Mouse (Mus musculus) heart, embryonic 16.5 days (tissue): ENCODE measurements at regions not wholly inside any gene's neighbourhood (a gene's known extent, or its start where the extent isn't known, plus 50 kb on each side); places are given as distances from the start of the nearest gene placed in this dataset.

Experiments
- ATAC-seq: fragments of 200-750 bp; cut with Nextera tagmentation; replicated peaks from 2 replicates; pipeline ENCODE4 v1.8.0; 2017; ENCODE audit warnings: moderate number of reproducible peaks; ENCODE audit not compliant: insufficient read depth, low FRiP score; ENCODE audit errors: extremely low read depth
- H3K27ac ChIP-seq: fragments of 300-500 bp; sonication (generic); 2 replicates; pipeline ENCODE4 v1.5.1; 2014; ENCODE audit warnings: mild to moderate bottlenecking, low read length, control low read depth, moderate library complexity
- H3K27me3 ChIP-seq: fragments of 300-500 bp; sonication (generic); 2 replicates; pipeline ENCODE4 v1.6.1; 2014; ENCODE audit warnings: low read length, mixed read lengths; ENCODE audit not compliant: control insufficient read depth, insufficient read depth
- H3K36me3 ChIP-seq: fragments of 300-500 bp; sonication (generic); 2 replicates; pipeline ENCODE4 v1.6.1; 2014; ENCODE audit not compliant: control insufficient read depth, insufficient read depth
- H3K4me1 ChIP-seq: fragments of 300-500 bp; sonication (generic); 2 replicates; pipeline ENCODE4 v1.6.1; 2014; ENCODE audit warnings: low read length, mixed read lengths; ENCODE audit not compliant: control insufficient read depth, insufficient read depth
- H3K4me2 ChIP-seq: fragments of 300-500 bp; sonication (generic); 2 replicates; pipeline ENCODE4 v1.6.1; 2014; ENCODE audit warnings: low read depth, mild to moderate bottlenecking, control low read depth, low read length
- H3K4me3 ChIP-seq: fragments of 300-500 bp; sonication (generic); 2 replicates; pipeline ENCODE4 v1.5.1; 2014; ENCODE audit warnings: mild to moderate bottlenecking, control low read depth, low read length
- H3K9ac ChIP-seq: fragments of 300-500 bp; sonication (generic); 2 replicates; pipeline ENCODE4 v1.6.1; 2014; ENCODE audit warnings: low read length, control low read depth
- H3K9me3 ChIP-seq: fragments of 300-500 bp; sonication (generic); replicated peaks from 2 replicates; pipeline ENCODE4 v1.6.1; 2016; ENCODE audit warnings: low read length; ENCODE audit not compliant: control insufficient read depth
- WGBS: fragments of 180-500 bp; shearing (Covaris S2); extraction: QIAGEN DNeasy Blood & Tissue Kit; methylation state at CpG from one replicate; pipeline ENCODE4 v1.1.7; 2014; 5-methylcytosine and 5-hydroxymethylcytosine counted together

DNA sequence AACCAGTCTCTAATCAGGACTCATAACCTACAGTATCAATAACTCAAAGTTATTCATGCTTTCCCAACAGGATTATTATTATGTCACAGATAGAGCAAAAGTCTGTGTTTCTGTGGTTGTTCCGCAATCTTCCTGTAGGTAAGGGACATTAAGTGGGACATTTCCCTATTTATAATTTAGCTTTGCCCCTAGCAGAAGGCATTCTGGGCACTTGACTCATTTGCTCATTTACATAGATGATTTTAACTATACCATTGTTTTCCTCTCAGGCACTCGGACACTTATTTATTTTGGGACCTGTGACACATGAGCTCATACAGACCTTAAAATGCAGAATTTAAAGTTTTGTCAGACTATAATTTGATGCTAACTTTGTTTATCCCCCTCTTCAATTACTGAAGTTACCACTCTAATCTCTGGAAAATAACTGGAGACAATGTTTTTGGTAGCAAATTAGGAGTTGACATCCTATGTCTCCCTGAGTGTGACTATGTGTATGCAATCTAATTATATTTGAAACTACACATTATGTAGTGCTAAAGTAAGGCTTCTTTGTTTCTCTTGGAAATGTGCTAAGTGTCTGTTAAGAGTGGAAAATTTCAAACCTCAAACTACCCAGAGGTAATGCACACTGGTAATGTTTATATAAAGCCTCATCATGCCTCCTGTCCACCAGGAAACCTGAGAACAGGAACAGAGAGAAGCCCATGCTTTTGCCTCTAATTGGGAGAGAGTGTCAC lies 51.8 kb upstream of the Emcn start:
- Histone ChIP-seq H3K27ac (no peak overlapping the region), H3K4me2 (no peak overlapping the region), H3K4me1 (peaks cover 3% of the 10 kb centered on the region), H3K36me3 (no peaks in the 10 kb centered on the region), H3K9ac (no peak overlapping the region), H3K9me3 (no peaks in the 10 kb centered on the region), H3K4me3 (no peak overlapping the region), H3K27me3 (no peaks in the 10 kb centered on the region)
- no peak for ATAC-seq
- 74% methylated on average over 2 of the region's 2 CpGs for WGBS

DNA sequence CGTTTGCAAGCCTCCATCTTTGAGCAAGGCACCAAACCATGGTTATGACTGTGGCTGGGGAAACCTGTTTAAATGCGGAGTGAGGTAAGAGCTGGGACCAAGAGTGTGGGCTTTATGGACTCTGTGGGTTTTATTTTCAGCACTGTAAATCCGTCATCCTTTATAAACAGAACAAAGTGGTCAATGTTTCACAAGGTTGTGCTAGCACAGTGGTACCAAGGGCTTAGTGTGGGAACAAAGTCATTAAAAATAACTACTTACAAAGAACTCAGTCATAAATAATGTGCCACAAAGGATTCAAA lies 51.2 kb upstream of the Emcn start:
- no peak overlapping the region for H3K4me2 ChIP-seq
- H3K4me3 ChIP-seq, result no peak overlapping the region
- no peaks in the 10 kb centered on the region for H3K27me3 ChIP-seq
- whole genome bisulfite sequencing, result 81% methylated on average over 3 of the region's 3 CpGs
- no peaks in the 10 kb centered on the region for H3K9me3 ChIP-seq
- H3K4me1 ChIP-seq, result peaks cover 3% of the 10 kb centered on the region
- no peak overlapping the region for H3K27ac ChIP-seq
- H3K36me3 ChIP-seq, result no peaks in the 10 kb centered on the region
- no peak overlapping the region for H3K9ac ChIP-seq
- ATAC-seq, result no peak
